Mouse (Mus musculus) left cerebral cortex, postnatal 4 days (tissue): ENCODE data around the gene Mical3. TPM values are rescaled to one million over a fixed set of nuclear protein-coding genes. Genes with fewer than 3 reads are reported as not detected.
"Not testable (repeated sequence)": the region's sequence is repeated elsewhere in the genome, so short reads cannot be mapped to it uniquely, and the experiment has no call there.

Experiments used
- DNase-seq: peaks from one replicate; pipeline ENCODE4 v3.0.0-alpha.2; 2022
- intact Hi-C: fragments of 180-260 bp; cut with DNase I; formaldehyde crosslinking; loops from one replicate; pipeline ENCODE4 v1.15.1; 2025
- total RNA-seq, 2 experiments: library from RNA; stranded (reverse); gene quantifications; 2 replicates each; pipeline ENCODE4 v1.2.3; 2021

The Mical3 gene
- total RNA-seq, 2 experiments from 2014 or later, result 149 to 156 TPM

GRCm38 (mm10) chr6:120914533-120914910 lies 216.3 kb downstream of the Mical3 start:
- intact Hi-C loops, result no loop called here
- peak; percentile 41 for DNase-seq

GRCm38 (mm10) chr6:120913783-120914182 lies 217.0 kb downstream of the Mical3 start:
- no peak for DNase-seq
- intact Hi-C loops, result no loop called here

- no peak for DNase-seq
- intact Hi-C loops, result no loop called here
Measured at GRCm38 (mm10) chr6:120912931-120913330, 217.9 kb downstream of the Mical3 start.

GRCm38 (mm10) chr6:120911213-120912007 lies 219.4 kb downstream of the Mical3 start:
- peak; percentile 27 for DNase-seq
- intact Hi-C loops, result no loop called here

GRCm38 (mm10) chr6:120909501-120909900 lies 221.3 kb downstream of the Mical3 start:
- DNase-seq, result no peak
- intact Hi-C loops, result no loop called here

- intact Hi-C loops, DNase-seq: not testable (repeated sequence)
Measured at GRCm38 (mm10) chr6:120907876-120908597, 222.8 kb downstream of the Mical3 start.

- intact Hi-C loops, result no loop called here
- no peak for DNase-seq
Measured at GRCm38 (mm10) chr6:120906521-120906920, 224.3 kb downstream of the Mical3 start.

- intact Hi-C loops, result no loop called here
- DNase-seq, result no peak
Measured at GRCm38 (mm10) chr6:120905111-120905510, 225.7 kb downstream of the Mical3 start.

- DNase-seq, result no peak
- intact Hi-C loops, result no loop called here
Measured at GRCm38 (mm10) chr6:120903961-120904360, 226.8 kb downstream of the Mical3 start.

- intact Hi-C loops, result no loop called here
- DNase-seq, result no peak
Measured at GRCm38 (mm10) chr6:120903450-120903912, 227.3 kb downstream of the Mical3 start.

- intact Hi-C loops, result no loop called here
- no peak for DNase-seq
Measured at GRCm38 (mm10) chr6:120901776-120902645, 228.8 kb downstream of the Mical3 start.

- intact Hi-C loops, result no loop called here
- DNase-seq, result peak; percentile 27
Measured at GRCm38 (mm10) chr6:120898188-120898833, 232.5 kb downstream of the Mical3 start.

- DNase-seq, result no peak
- intact Hi-C loops, result no loop called here
Measured at GRCm38 (mm10) chr6:120894524-120894923, 236.3 kb downstream of the Mical3 start.

- intact Hi-C loops, result no loop called here
- DNase-seq, result no peak
Measured at GRCm38 (mm10) chr6:120894089-120894488, 236.7 kb downstream of the Mical3 start.

- intact Hi-C loops, result no loop called here
Measured at GRCm38 (mm10) chr6:120886696-120887095, 244.1 kb downstream of the Mical3 start.

GRCm38 (mm10) chr6:120884436-120884835 lies 246.4 kb downstream of the Mical3 start:
- intact Hi-C loops, result no loop called here
- no peak for DNase-seq

More at GRCm38 (mm10) chr6:120886696-120887095, 244.1 kb downstream of the Mical3 start:
- DNase-seq, result peak; percentile 59
